Mouse (Mus musculus) embryonic facial prominence, embryonic 14.5 days (tissue): ENCODE data around the gene Spsb1. TPM values are rescaled to one million over a fixed set of nuclear protein-coding genes. Genes with fewer than 3 reads are reported as not detected.
A peak's percentile ranks its signal among the peaks of the same experiment; 100 is the strongest.

Experiments used
- ATAC-seq: fragments of 200-750 bp; cut with Nextera tagmentation; 2 replicates; pipeline ENCODE4 v1.8.0; 2017; ENCODE audit warnings: low read depth, moderate number of reproducible peaks, moderate TSS enrichment
- DNase-seq: peaks from one replicate; pipeline ENCODE4 v3.0.0-alpha.2; 2015; ENCODE audit warnings: low spot score
- H3K27ac ChIP-seq: fragments of 300-500 bp; sonication (generic); replicated peaks from 2 replicates; pipeline ENCODE4 v1.5.1; 2014; ENCODE audit warnings: low read depth, mild to moderate bottlenecking, low read length, moderate library complexity
- H3K27me3 ChIP-seq: fragments of 300-500 bp; sonication (generic); replicated peaks from 2 replicates; pipeline ENCODE4 v1.6.1; 2014; ENCODE audit warnings: low read length; ENCODE audit not compliant: control insufficient read depth, insufficient read depth
- H3K36me3 ChIP-seq: fragments of 300-500 bp; sonication (generic); 2 replicates; pipeline ENCODE4 v1.6.1; 2014; ENCODE audit warnings: low read length, mixed read lengths; ENCODE audit not compliant: control insufficient read depth, insufficient read depth
- H3K4me1 ChIP-seq: fragments of 300-500 bp; sonication (generic); 2 replicates; pipeline ENCODE4 v1.6.1; 2014; ENCODE audit warnings: antibody characterized with exemption, low read length; ENCODE audit not compliant: control insufficient read depth, insufficient read depth
- H3K4me2 ChIP-seq: fragments of 300-500 bp; sonication (generic); 2 replicates; pipeline ENCODE4 v1.6.1; 2014; ENCODE audit warnings: low read depth, mild to moderate bottlenecking, low read length, moderate library complexity, mixed read lengths
- H3K4me3 ChIP-seq: fragments of 300-500 bp; sonication (generic); 2 replicates; pipeline ENCODE4 v1.5.1; 2014; ENCODE audit warnings: low read depth, mild to moderate bottlenecking, low read length
- H3K9ac ChIP-seq: fragments of 300-500 bp; sonication (generic); 2 replicates; pipeline ENCODE4 v1.6.1; 2014; ENCODE audit warnings: low read depth, mild to moderate bottlenecking, low read length, moderate library complexity, mixed read lengths
- H3K9me3 ChIP-seq: fragments of 300-500 bp; sonication (generic); 2 replicates; pipeline ENCODE4 v1.6.1; 2016; ENCODE audit warnings: low read length; ENCODE audit not compliant: control insufficient read depth
- WGBS: fragments of 180-500 bp; shearing (Covaris S2); extraction: QIAGEN DNeasy Blood & Tissue Kit; methylation state at CpG from one replicate; pipeline ENCODE4 v1.1.7; 2014; 5-methylcytosine and 5-hydroxymethylcytosine counted together
- polyA plus RNA-seq: library from polyadenylated mRNA; unstranded; fragments of >200 nt; fragmentation: Nextera tagmentation; extraction: Ambion mirVana; gene quantifications from 2 replicates; pipeline ENCODE4 v1.2.1, GENCODE M21; 2014

Gene Spsb1
- polyA plus RNA-seq, 1 experiment from 2014 or later = 19.6 TPM

DNA sequence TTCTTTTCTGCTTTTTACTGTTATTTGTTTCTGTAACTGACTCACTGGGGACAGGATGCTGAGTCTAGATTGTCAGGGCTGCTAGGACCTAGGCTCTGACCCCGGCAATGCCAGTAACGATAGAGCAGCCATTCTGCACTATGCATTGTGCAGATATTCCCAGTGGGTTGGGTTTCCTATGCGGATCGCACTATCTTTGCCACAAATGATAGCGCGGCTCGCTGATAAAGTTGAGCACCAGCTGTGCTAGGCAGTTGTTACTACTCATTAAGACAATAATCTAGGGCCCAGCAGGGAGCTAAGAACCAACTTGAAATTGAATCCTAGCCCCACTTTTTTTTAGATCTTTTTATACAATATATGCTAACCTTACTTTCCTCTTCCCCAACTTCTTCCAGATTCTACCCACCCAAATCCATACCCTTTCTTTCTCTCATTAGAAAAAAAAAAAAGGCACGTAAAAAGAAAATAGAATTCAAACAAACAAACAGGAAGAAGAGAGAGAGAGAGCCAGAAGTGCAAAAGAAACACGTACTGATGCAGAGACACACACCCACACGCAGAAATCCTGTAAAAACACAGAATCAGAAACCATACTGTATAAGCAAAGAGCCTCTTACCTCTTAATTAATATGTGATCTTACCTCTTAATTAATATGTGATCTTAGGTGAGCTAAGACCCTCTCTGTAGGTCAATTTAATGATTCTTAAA, 99.5 kb downstream of the Spsb1 start:
- Histone ChIP-seq H3K4me2 (peak overlapping the region; percentile 55; the same call in 1 of the 2 replicates), H3K27me3 (no peaks in the 10 kb centered on the region), H3K9me3 (no peaks in the 10 kb centered on the region), H3K36me3 (no peaks in the 10 kb centered on the region), H3K4me1 (peaks cover 20% of the 10 kb centered on the region), H3K4me3 (no peak overlapping the region), H3K9ac (no peak overlapping the region), H3K27ac (peak overlapping the region; percentile 82)
- WGBS = 74% methylated on average over 10 of the region's 10 CpGs
- no peak for ATAC-seq
- DNase-seq = no peak

DNA sequence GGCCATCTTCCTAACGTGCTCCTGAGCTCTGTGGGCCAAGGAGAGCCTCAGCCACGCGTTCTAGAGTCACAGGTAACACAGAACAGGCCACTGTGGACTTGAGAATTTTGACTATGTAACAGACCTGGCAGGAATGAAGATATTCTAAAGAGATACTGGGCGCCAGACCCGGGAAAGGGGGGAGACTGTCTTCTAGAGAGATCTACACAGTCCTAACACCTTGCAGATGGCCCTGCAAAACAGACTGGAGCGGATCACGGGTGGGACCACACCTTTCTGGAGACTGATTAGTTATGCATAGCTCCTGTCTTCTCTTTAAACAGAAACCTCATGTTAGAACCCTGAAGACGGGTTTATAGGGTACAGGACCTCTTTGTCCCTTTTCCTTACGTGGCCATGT, 100.1 kb downstream of the Spsb1 start:
- Histone ChIP-seq H3K4me3 (peak overlapping the region; percentile 15; the same call in 1 of the 2 replicates), H3K4me2 (peak overlapping the region; percentile 55), H3K27ac (peak overlapping the region; percentile 82), H3K36me3 (no peaks in the 10 kb centered on the region), H3K4me1 (peaks cover 20% of the 10 kb centered on the region), H3K9me3 (no peaks in the 10 kb centered on the region), H3K9ac (no peak overlapping the region; the same call in 1 of the 2 replicates), H3K27me3 (no peaks in the 10 kb centered on the region)
- no peak for ATAC-seq
- DNase-seq = no peak
- WGBS = 48% methylated on average over 9 of the region's 9 CpGs

DNA sequence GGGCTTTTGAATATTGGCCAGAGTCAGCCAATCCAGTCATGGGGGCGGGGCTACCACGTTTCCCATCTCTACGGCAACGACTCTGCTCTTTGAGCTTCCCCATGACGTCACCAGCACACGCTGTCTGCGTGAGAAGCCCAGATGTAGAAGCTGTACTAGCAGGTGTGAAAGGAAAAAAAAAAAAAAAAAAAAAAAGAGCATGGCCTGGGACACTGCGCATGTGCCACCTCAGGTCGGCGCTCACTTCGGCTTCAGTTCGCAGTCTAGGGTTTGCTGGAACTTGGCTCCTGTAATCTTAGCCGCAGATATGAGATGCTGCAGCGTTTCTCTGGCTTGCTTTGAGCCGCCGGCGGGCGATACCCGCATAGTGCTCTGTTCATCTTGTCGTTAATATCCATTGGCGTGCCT, 100.5 kb downstream of the Spsb1 start:
- H3K27me3 ChIP-seq = no peaks in the 10 kb centered on the region
- H3K4me2 ChIP-seq = peak overlapping the region; percentile 55
- H3K36me3 ChIP-seq = no peaks in the 10 kb centered on the region
- peak; percentile 83 for ATAC-seq
- no peaks in the 10 kb centered on the region for H3K9me3 ChIP-seq
- H3K9ac ChIP-seq = no peak overlapping the region; the same call in 1 of the 2 replicates
- H3K27ac ChIP-seq = peak overlapping the region; percentile 65
- WGBS = 1% methylated on average over 21 of the region's 21 CpGs
- H3K4me3 ChIP-seq = peak overlapping the region; percentile 15; the same call in 1 of the 2 replicates
- peaks cover 20% of the 10 kb centered on the region for H3K4me1 ChIP-seq
- DNase-seq = peak; percentile 91

DNA sequence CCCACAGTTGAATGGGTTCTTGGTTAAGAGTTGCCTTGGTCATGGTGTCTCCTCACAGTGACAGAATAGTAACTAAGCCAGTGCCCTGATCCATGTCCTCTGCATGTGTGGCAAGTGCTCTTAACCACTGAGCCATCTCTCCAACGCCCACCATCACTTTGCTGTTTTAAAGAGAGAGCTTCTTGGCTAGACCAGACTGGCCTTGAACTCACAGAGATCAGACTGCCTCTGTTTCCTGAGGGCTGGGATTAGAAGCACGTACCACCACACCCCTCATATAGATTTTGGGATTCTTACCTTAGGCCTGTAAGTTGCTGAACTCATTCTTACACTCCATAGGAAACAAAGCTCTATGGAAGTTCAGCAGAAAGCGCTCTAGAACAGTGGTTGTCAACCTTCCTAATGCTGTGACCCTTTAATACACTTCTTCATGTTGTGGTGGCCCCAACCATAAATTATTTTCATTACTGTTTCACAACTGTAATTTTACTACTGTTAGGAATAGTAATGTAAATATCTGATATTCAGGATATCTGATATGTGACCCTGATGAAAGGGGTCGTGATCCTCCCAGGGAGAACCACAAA, 101.1 kb downstream of the Spsb1 start:
- H3K4me2 ChIP-seq = peak overlapping the region; percentile 55
- H3K27ac ChIP-seq = no peak overlapping the region
- ATAC-seq = no peak
- WGBS = 66% methylated on average over 4 of the region's 4 CpGs
- no peaks in the 10 kb centered on the region for H3K36me3 ChIP-seq
- no peak for DNase-seq
- H3K27me3 ChIP-seq = no peaks in the 10 kb centered on the region
- H3K4me1 ChIP-seq = peaks cover 20% of the 10 kb centered on the region
- no peak overlapping the region for H3K9ac ChIP-seq
- H3K4me3 ChIP-seq = no peak overlapping the region
- no peaks in the 10 kb centered on the region for H3K9me3 ChIP-seq

DNA sequence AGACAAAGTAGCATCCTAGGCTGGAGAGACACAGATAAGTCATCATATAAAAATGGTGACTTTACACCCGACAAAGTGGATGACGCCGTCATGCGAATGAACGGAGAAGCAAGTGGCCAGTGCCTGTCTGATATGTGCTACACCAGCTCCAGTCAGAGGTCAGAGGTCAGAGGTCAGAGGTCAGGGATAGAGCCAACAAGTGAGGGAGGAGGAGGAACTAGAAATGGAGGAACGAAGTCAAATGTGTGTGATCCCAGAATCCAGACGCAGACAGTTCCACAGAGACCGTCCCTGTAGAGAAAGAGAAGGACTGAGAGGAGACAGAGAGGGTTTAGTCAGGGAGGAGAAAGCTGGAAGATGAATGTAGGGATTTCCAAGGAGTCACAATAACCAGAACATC, 103.3 kb downstream of the Spsb1 start:
- Histone ChIP-seq H3K27ac (no peak overlapping the region), H3K36me3 (no peaks in the 10 kb centered on the region), H3K9me3 (no peaks in the 10 kb centered on the region), H3K4me1 (peaks cover 16% of the 10 kb centered on the region), H3K9ac (no peak overlapping the region), H3K4me3 (no peak overlapping the region), H3K4me2 (no peak overlapping the region), H3K27me3 (no peaks in the 10 kb centered on the region)
- no peak for DNase-seq
- ATAC-seq = no peak
- WGBS = 80% methylated on average over 8 of the region's 8 CpGs

DNA sequence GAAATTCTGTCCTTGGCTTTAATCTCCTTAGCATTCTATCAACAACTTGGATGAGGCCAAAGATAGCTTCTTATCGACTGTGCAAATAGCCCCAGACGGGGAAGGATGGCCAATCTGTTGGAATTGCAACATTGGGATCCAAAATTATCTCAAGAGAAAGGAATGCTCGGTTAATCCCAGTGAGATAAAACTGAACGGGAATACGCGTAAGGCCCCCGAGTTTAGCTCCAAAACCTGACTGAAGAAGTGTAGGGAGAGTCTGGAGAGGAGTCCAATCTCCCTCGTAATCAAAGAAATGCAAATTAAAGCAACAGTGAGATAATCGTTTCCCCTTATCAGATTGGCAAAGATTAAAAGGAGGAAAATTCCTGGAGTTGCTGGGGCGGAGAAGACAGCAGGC, 104.2 kb downstream of the Spsb1 start:
- DNase-seq (peak; percentile 41), ATAC-seq (no peak)
- Histone ChIP-seq H3K4me1 (peaks cover 16% of the 10 kb centered on the region), H3K4me2 (no peak overlapping the region), H3K9me3 (no peaks in the 10 kb centered on the region), H3K9ac (no peak overlapping the region), H3K27ac (no peak overlapping the region), H3K4me3 (no peak overlapping the region), H3K36me3 (no peaks in the 10 kb centered on the region), H3K27me3 (no peaks in the 10 kb centered on the region)
- WGBS = 56% methylated on average over 10 of the region's 10 CpGs

DNA sequence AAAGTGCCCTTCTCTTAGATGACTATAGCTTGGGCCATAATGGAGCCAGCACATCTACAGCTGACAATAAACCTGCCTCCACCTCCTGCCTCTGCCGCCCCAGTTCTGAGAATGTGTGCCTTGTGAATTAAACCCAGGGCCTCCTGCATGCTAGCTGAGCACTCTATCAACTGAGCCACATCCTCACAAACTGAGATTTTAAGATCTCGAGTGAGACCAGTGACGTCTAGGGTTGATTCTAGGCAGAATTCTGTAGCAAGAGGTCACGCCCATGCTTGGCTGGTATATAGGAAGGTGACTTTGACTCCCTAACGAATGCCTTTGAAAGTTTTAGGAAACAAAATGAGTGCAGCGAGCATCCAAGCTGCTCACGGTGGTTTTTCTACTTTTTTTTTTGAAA, 104.8 kb downstream of the Spsb1 start:
- Histone ChIP-seq H3K4me1 (peaks cover 17% of the 10 kb centered on the region), H3K4me2 (no peak overlapping the region), H3K27ac (no peak overlapping the region), H3K36me3 (no peaks in the 10 kb centered on the region), H3K27me3 (no peaks in the 10 kb centered on the region), H3K9ac (no peak overlapping the region), H3K9me3 (no peaks in the 10 kb centered on the region), H3K4me3 (no peak overlapping the region)
- ATAC-seq = no peak
- no peak for DNase-seq
- 82% methylated on average over 7 of the region's 7 CpGs for WGBS

DNA sequence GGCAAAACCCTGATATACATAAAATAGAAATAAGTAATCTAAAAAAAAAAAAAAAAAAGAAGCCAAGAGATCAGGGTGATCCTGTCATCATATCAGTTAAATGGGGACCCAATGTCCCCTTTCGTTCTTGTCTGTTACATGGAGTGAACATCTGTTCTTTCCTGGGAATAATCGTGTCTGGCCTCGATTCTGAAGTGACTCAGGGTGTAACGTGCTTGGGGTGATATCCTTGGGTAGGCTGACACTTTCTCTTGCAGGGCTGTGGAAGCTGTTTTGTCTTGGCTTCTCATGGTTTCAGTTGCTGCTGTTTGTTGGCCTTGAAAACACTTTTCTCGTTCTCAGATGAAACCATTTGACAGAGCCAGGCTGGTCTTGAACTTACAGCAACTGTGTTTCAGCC, 105.8 kb downstream of the Spsb1 start:
- DNase-seq = no peak
- H3K9ac ChIP-seq = no peak overlapping the region
- no peaks in the 10 kb centered on the region for H3K27me3 ChIP-seq
- 82% methylated on average over 5 of the region's 5 CpGs for WGBS
- ATAC-seq = no peak
- H3K9me3 ChIP-seq = no peaks in the 10 kb centered on the region
- H3K27ac ChIP-seq = no peak overlapping the region
- H3K4me1 ChIP-seq = peaks cover 10% of the 10 kb centered on the region
- H3K4me3 ChIP-seq = no peak overlapping the region
- no peaks in the 10 kb centered on the region for H3K36me3 ChIP-seq
- H3K4me2 ChIP-seq = no peak overlapping the region
